Mouse (Mus musculus) heart, adult 2 months (tissue): ENCODE measurements around the gene Grcc10.

ENCODE experiments used
- CTCF ChIP-seq: fragments of 200-600 bp; IDR thresholded peaks from 2 replicates; pipeline ENCODE4 v1.8.1; 2022; ENCODE audit warnings: antibody characterized with exemption, mild to moderate bottlenecking, moderate library complexity
- EP300 ChIP-seq: fragments of 200-500 bp; IDR thresholded peaks from 2 replicates; pipeline ENCODE4 v1.6.1; 2011; ENCODE audit warnings: low read depth, low read length, control low read depth; ENCODE audit not compliant: insufficient read depth
- POLR2A ChIP-seq: fragments of 200-500 bp; IDR thresholded peaks from 2 replicates; pipeline ENCODE4 v1.6.1; 2011; ENCODE audit warnings: mild to moderate bottlenecking, low read depth, low read length, control low read depth; ENCODE audit not compliant: insufficient read depth

DNA sequence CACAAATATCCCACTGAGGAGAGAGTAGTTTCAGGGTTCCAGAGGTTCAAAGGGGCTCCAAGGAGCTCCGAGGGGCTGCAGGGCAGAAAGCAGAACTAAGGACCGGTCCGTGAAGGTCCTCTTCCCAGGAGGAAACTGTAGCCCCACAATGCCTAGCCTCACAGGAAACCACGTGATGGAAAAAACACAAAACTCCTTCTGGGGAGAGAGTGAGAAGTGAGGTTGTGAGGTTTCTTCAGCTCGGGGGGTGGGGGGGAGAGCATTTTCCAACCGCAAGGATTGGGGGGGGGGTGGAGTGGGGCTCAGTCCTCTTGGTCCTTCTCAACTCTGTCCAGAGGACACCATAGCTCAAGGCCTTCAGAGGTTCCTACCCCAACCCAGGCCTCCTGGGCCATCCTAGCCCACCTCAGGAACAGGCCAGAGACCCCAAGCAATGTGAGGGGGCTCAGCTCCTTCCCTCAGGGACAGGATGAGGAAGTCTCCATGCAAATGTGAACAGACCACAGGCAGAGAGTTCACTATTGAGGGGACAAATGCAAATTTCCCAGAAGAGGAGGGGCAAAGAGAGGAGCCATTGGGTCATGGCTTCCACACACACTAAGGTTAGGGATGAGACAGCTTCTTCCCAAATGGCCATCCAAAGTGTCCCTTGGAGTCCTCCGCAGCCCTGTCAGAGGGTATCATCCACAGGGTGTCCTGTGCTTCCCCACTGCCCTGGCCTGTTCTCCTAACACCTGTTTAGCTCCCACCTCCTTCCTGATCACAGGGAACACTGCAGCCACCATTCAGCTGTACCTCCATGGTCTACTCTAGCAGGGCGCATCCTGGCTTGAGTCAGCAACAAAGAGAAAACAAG, 11.1 kb downstream of the Grcc10 start:
- TF ChIP-seq CTCF (no peak), POLR2A (no peak), EP300 (no peak)
